Mouse (Mus musculus) thymus, adult 2 months (tissue): Measurements from ENCODE around the gene Spib. TPM values are rescaled to one million over a fixed set of nuclear protein-coding genes. Genes with fewer than 3 reads are reported as not detected.

ENCODE experiments used
- DNase-seq: peaks from one replicate; pipeline ENCODE4 v3.0.0; 2021
- H3K27ac ChIP-seq: fragments of 200-500 bp; 2 replicates; pipeline ENCODE4 v1.5.1; 2012; ENCODE audit warnings: low read length, control low read depth; ENCODE audit not compliant: control insufficient read depth, insufficient read depth
- H3K27me3 ChIP-seq: fragments of 200-500 bp; 2 replicates; pipeline ENCODE4 v1.6.1; 2012; ENCODE audit warnings: mild to moderate bottlenecking, low read length, moderate library complexity, mixed read lengths; ENCODE audit not compliant: control insufficient read depth, insufficient read depth
- H3K36me3 ChIP-seq: fragments of 200-500 bp; 2 replicates; pipeline ENCODE4 v1.6.1; 2012; ENCODE audit warnings: mild to moderate bottlenecking, low read length, moderate library complexity; ENCODE audit not compliant: control insufficient read depth, insufficient read depth
- H3K4me1 ChIP-seq: fragments of 200-500 bp; replicated peaks from 2 replicates; pipeline ENCODE4 v1.6.1; 2012; ENCODE audit warnings: low read length; ENCODE audit not compliant: control insufficient read depth, insufficient read depth
- H3K4me3 ChIP-seq: fragments of 200-500 bp; 2 replicates; pipeline ENCODE4 v1.5.1; 2012; ENCODE audit warnings: mild to moderate bottlenecking, low read length, control low read depth, moderate library complexity; ENCODE audit not compliant: control insufficient read depth, insufficient read depth
- CTCF ChIP-seq: fragments of 200-500 bp; IDR thresholded peaks from 2 replicates; pipeline ENCODE4 v1.5.1; 2012; ENCODE audit warnings: mild to moderate bottlenecking, control low read depth, low read length, moderate library complexity, borderline replicate concordance; ENCODE audit not compliant: control insufficient read depth, poor library complexity, insufficient read depth; ENCODE audit errors: extremely low read depth
- POLR2A ChIP-seq: fragments of 200-500 bp; IDR thresholded peaks from 2 replicates; pipeline ENCODE4 v1.6.1; 2012; ENCODE audit warnings: mild to moderate bottlenecking, low read length, control low read depth, moderate library complexity; ENCODE audit not compliant: control insufficient read depth, poor library complexity, insufficient read depth; ENCODE audit errors: extremely low read depth
- WGBS: fragments of 180-500 bp; shearing (Covaris S2); methylation state at CpG from one replicate; pipeline ENCODE4 v1.1.7; 2018; 5-methylcytosine and 5-hydroxymethylcytosine counted together
- polyA plus RNA-seq: library from polyadenylated mRNA; depleted of rRNA; stranded (reverse); fragments of >200 nt; gene quantifications from 2 replicates; pipeline ENCODE4 v1.2.3, GENCODE M21; 2012; rRNA removed

Gene Spib
- polyA plus RNA-seq: 40.3 and 43.3 TPM in 2 replicates

GRCm38 (mm10) chr7:44531946-44532732, at the start of gene Spib:
Spib (minus strand) TSS chr7:44532071.
- WGBS: 90% methylated on average over 4 of the region's 4 CpGs
- Histone ChIP-seq H3K27ac (no peak within 1 kb of the TSS), H3K36me3 (peaks cover 4% of the 10 kb centered on the region; the same call in 1 of the 2 replicates), H3K4me3 (no peak within 1 kb of the TSS), H3K4me1 (peaks cover 22% of the 10 kb centered on the region), H3K27me3 (no peaks in the 10 kb centered on the region)
- no peak for DNase-seq
- no peak for TF ChIP-seq POLR2A
- no peak for TF ChIP-seq CTCF

GRCm38 (mm10) chr7:44581637-44582036, 49.8 kb upstream of the Spib start:
- Histone ChIP-seq H3K36me3 (no peaks in the 10 kb centered on the region), H3K27me3 (no peaks in the 10 kb centered on the region), H3K4me1 (no peaks in the 10 kb centered on the region), H3K4me3 (no peak overlapping the region), H3K27ac (no peak overlapping the region)
- DNase-seq: no peak
- WGBS: 93% methylated on average over 6 of the region's 6 CpGs
- TF ChIP-seq CTCF (no peak), POLR2A (no peak)

GRCm38 (mm10) chr7:44576333-44576844, 44.5 kb upstream of the Spib start:
- no peak overlapping the region for H3K4me3 ChIP-seq
- no peak for DNase-seq
- 86% methylated on average over 5 of the region's 5 CpGs for WGBS
- no peaks in the 10 kb centered on the region for H3K36me3 ChIP-seq
- no peak for TF ChIP-seq POLR2A
- H3K4me1 ChIP-seq: no peaks in the 10 kb centered on the region
- H3K27ac ChIP-seq: no peak overlapping the region
- no peaks in the 10 kb centered on the region for H3K27me3 ChIP-seq

- no peaks in the 10 kb centered on the region for H3K36me3 ChIP-seq
- no peaks in the 10 kb centered on the region for H3K4me1 ChIP-seq
- DNase-seq: no peak
- no peak overlapping the region for H3K4me3 ChIP-seq
- no peaks in the 10 kb centered on the region for H3K27me3 ChIP-seq
- WGBS: 55% methylated on average over 5 of the region's 5 CpGs
- H3K27ac ChIP-seq: no peak overlapping the region
- TF ChIP-seq CTCF: no peak
- TF ChIP-seq POLR2A: no peak
Measured at GRCm38 (mm10) chr7:44572956-44573484, 41.1 kb upstream of the Spib start.

GRCm38 (mm10) chr7:44572213-44572701, 40.4 kb upstream of the Spib start, which contains the start of gene Napsa:
Napsa (plus strand) TSS chr7:44572380.
- WGBS: 3% methylated on average over 7 of the region's 7 CpGs
- no peak for TF ChIP-seq CTCF
- TF ChIP-seq POLR2A: no peak
- no peak within 1 kb of the TSS for H3K27ac ChIP-seq

GRCm38 (mm10) chr7:44571811-44572210, 39.9 kb upstream of the Spib start:
- Histone ChIP-seq H3K4me3 (no peak overlapping the region), H3K36me3 (no peaks in the 10 kb centered on the region), H3K27ac (no peak overlapping the region), H3K27me3 (no peaks in the 10 kb centered on the region), H3K4me1 (no peaks in the 10 kb centered on the region)
- WGBS: 72% methylated on average over 4 of the region's 4 CpGs
- no peak for TF ChIP-seq CTCF
- no peak for TF ChIP-seq POLR2A
- no peak for DNase-seq

More at GRCm38 (mm10) chr7:44572213-44572701, 40.4 kb upstream of the Spib start, which contains the start of gene Napsa:
- Histone ChIP-seq H3K4me3 (no peak within 1 kb of the TSS), H3K4me1 (no peaks in the 10 kb centered on the region), H3K27me3 (no peaks in the 10 kb centered on the region), H3K36me3 (no peaks in the 10 kb centered on the region)
- no peak for DNase-seq

- H3K36me3 ChIP-seq: no peaks in the 10 kb centered on the region
- 36% methylated on average over 6 of the region's 6 CpGs for WGBS
- H3K27me3 ChIP-seq: no peaks in the 10 kb centered on the region
- no peak for TF ChIP-seq CTCF
- TF ChIP-seq POLR2A: no peak
- no peak overlapping the region for H3K4me3 ChIP-seq
- no peaks in the 10 kb centered on the region for H3K4me1 ChIP-seq
- no peak overlapping the region for H3K27ac ChIP-seq
- DNase-seq: no peak
Measured at GRCm38 (mm10) chr7:44570989-44571388, 39.1 kb upstream of the Spib start.
